Mouse (Mus musculus) brain, embryonic 14.5 days (tissue): ENCODE measurements at regions not wholly inside any gene's neighbourhood (a gene's known extent, or its start where the extent isn't known, plus 50 kb on each side); places are given as distances from the start of the nearest gene placed in this dataset.

Experiments used
- CTCF ChIP-seq: fragments of 200-500 bp; IDR thresholded peaks from 2 replicates; pipeline ENCODE4 v1.5.1; 2012; ENCODE audit warnings: inconsistent platforms, mild to moderate bottlenecking, moderate library complexity, borderline replicate concordance; ENCODE audit not compliant: insufficient read depth, insufficient read length; ENCODE audit errors: extremely low read depth
- POLR2A ChIP-seq: fragments of 200-500 bp; IDR thresholded peaks from 2 replicates; pipeline ENCODE4 v1.6.1; 2012; ENCODE audit warnings: mild to moderate bottlenecking, inconsistent platforms, borderline replicate concordance; ENCODE audit not compliant: poor library complexity, insufficient read depth, insufficient read length, severe bottlenecking; ENCODE audit errors: extremely low read depth

- TF ChIP-seq CTCF (no peak), POLR2A (no peak)
These were observed 97.1 kb upstream of the Bmp4 start for GRCm38 (mm10) chr14:46487551-46487950.
